Mouse (Mus musculus): ENCODE measurements around the gene Gm4027. TPM values are rescaled to one million over a fixed set of nuclear protein-coding genes. Genes with fewer than 3 reads are reported as not detected.

Gm4027 gene
- not detected for total RNA-seq (2023)

DNA sequence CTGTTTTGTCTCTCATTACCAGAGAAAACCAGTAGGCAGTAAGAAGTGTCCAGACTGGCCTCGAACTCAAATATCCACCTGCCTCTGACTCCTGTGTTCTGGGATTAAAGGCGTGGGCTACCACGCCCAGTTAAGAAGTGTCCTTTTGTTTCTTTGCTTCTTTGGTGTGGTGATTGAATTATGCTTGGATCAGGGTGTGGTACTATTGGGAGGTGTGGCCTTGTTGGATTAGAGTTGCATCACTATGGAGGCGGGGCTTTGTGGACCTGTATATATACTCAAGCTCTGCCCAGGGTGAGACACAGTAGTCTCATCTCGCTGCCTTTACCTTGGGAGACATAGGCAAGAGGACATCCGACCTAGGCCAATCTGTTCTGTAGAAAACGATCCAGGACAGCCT, at the start of gene Gm4027:
Gm4027 (plus strand) TSS at position 301 of the 400 bp plus-strand sequence.

DNA sequence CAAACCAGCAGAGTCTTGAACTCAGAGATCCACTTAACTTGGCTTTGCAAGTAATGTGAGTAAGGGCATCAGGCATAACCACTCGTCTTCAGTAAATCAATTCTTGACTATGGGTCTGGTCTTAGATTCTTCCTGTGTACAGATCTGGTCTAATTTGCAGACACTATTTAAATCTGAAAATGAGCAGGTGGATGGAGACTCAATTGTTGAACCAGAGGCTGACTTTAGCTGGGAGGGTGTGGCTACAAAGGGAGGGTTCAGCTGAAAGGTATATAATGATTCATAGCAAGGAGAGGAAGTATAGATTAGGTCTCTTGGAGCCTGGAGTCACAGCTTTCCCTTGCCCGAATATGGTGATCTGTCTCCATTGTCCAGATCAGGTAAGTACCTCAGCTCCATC, 16.3 kb upstream of the Gm4027 start, which contains the start of gene Oog1:
Oog1 (plus strand) TSS at position 301 of the 400 bp plus-strand sequence.

GRCm38 (mm10) chr12:87644520-87644919, 25.9 kb downstream of the Gm4027 start, which contains the start of gene Gm16381:
Gene Gm16381 (minus strand): TSS chr12:87644620.

Other genes starting within 250 kb of the Gm4027 start
- 10 to 100 TPM; 85.3 to 95.0 TPM for gene Sptlc2, start 230.5 kb upstream of the Gm4027 start, total RNA-seq (2023)
- 10 to 100 TPM; 42.5 to 54.8 TPM for gene Slirp, start 175.0 kb upstream of the Gm4027 start, total RNA-seq (2023)
- 100 to 1,000 TPM in 1 of 2 experiments, 10 to 100 TPM in 1; 81.2 to 104 TPM for gene Alkbh1, start 174.9 kb upstream of the Gm4027 start, total RNA-seq (2023)
- 10 to 100 TPM; 91.0 to 94.3 TPM for gene Snw1, start 146.6 kb upstream of the Gm4027 start, total RNA-seq (2023)
- not detected for gene Gm5788, start 124.1 kb upstream of the Gm4027 start, total RNA-seq (2023)
- not detected for gene Gm8300, start 104.6 kb upstream of the Gm4027 start, total RNA-seq (2023)
- gene Oog1, start 16.2 kb upstream of the Gm4027 start, total RNA-seq (2023), result not detected
- not detected for gene Gm16381, start 25.8 kb downstream of the Gm4027 start, total RNA-seq (2023)
- gene Gm21319, start 156.9 kb downstream of the Gm4027 start, total RNA-seq (2023), result not detected
- not detected for gene Gm21936, start 176.6 kb downstream of the Gm4027 start, total RNA-seq (2023)
- gene BB287469, start 197.7 kb downstream of the Gm4027 start, total RNA-seq (2023), result not detected
- gene Gm2001, start 223.5 kb downstream of the Gm4027 start, total RNA-seq (2023), result not detected

Measured in B cell, adult 67 days (primary cell).